Mouse (Mus musculus): ENCODE measurements at regions not wholly inside any gene's neighbourhood (a gene's known extent, or its start where the extent isn't known, plus 50 kb on each side); places are given as distances from the start of the nearest gene placed in this dataset.

DNA sequence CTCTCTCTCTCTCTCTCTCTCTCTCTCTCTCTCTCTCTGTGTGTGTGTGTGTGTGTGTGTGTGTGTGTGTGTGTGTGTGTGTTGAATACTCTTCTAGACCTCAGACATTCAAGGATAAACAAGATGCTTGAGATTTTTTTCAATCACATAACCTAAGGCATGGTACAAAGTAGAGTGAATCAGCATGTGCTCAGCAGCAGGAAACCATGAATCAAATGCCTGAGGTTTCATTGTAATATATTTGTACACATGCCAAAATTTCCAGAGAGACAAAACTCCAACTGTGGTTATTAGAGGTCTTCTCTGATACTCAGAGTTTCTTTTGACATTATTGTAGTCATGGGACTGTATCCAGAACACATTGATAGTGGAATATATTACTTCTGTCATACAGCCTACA is 1423.5 kb upstream of the Dsel start:
- no peak for ATAC-seq
- Histone ChIP-seq H3K4me1 (replicated peaks; ENCODE audit: control insufficient read depth, insufficient read depth, low read length) (no peaks in the 10 kb centered on the region), H3K27ac (ENCODE audit: low read length) (no peak overlapping the region), H3K9me3 (ENCODE audit: control insufficient read depth, low read length) (no peaks in the 10 kb centered on the region), H3K27me3 (replicated peaks; ENCODE audit: control insufficient read depth, insufficient read depth, low read length) (no peaks in the 10 kb centered on the region), H3K9ac (replicated peaks; ENCODE audit: low read depth, low read length) (no peak overlapping the region), H3K4me2 (ENCODE audit: low read length) (no peak overlapping the region), H3K36me3 (ENCODE audit: control insufficient read depth, insufficient read depth) (no peaks in the 10 kb centered on the region), H3K4me3 (replicated peaks; ENCODE audit: low read length) (no peak overlapping the region)

DNA sequence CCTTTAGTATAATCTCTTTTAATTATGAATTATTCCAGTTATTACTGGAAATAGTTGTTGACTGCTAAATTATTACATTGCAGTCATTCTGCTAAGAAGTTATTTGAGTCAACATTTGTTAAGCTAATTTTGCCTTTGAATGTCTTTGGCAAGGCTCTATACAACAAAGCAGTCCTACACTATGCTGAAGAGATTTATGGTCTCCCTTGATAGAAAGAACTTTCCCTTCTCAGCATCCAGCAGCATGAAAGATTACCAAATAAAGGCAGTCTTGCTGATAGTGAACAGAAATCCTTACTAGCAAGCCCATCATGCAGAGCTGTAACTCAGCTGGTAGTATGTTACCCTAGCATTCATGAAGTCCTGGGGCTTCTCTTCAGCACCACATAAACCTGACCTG is 1419.4 kb upstream of the Dsel start:
- Histone ChIP-seq H3K9ac (replicated peaks; ENCODE audit: low read depth, low read length) (no peak overlapping the region), H3K27ac (ENCODE audit: low read length) (no peak overlapping the region), H3K4me1 (replicated peaks; ENCODE audit: control insufficient read depth, insufficient read depth, low read length) (no peaks in the 10 kb centered on the region), H3K36me3 (ENCODE audit: control insufficient read depth, insufficient read depth) (no peaks in the 10 kb centered on the region), H3K4me2 (ENCODE audit: low read length) (no peak overlapping the region), H3K27me3 (replicated peaks; ENCODE audit: control insufficient read depth, insufficient read depth, low read length) (no peaks in the 10 kb centered on the region), H3K4me3 (replicated peaks; ENCODE audit: low read length) (no peak overlapping the region), H3K9me3 (ENCODE audit: control insufficient read depth, low read length) (no peaks in the 10 kb centered on the region)
- no peak for ATAC-seq

- H3K27me3 ChIP-seq (replicated peaks; ENCODE audit: control insufficient read depth, insufficient read depth, low read length) = no peaks in the 10 kb centered on the region
- no peak overlapping the region for H3K4me2 ChIP-seq (ENCODE audit: low read length)
- no peak for ATAC-seq
- no peak overlapping the region for H3K4me3 ChIP-seq (replicated peaks; ENCODE audit: low read length)
- no peak overlapping the region for H3K9ac ChIP-seq (replicated peaks; ENCODE audit: low read depth, low read length)
- H3K36me3 ChIP-seq (ENCODE audit: control insufficient read depth, insufficient read depth) = no peaks in the 10 kb centered on the region
- no peaks in the 10 kb centered on the region for H3K9me3 ChIP-seq (ENCODE audit: control insufficient read depth, low read length)
- H3K27ac ChIP-seq (ENCODE audit: low read length) = no peak overlapping the region
- no peaks in the 10 kb centered on the region for H3K4me1 ChIP-seq (replicated peaks; ENCODE audit: control insufficient read depth, insufficient read depth, low read length)
These were observed 1394.7 kb upstream of the Dsel start for GRCm38 (mm10) chr1:113259421-113259820.

DNA sequence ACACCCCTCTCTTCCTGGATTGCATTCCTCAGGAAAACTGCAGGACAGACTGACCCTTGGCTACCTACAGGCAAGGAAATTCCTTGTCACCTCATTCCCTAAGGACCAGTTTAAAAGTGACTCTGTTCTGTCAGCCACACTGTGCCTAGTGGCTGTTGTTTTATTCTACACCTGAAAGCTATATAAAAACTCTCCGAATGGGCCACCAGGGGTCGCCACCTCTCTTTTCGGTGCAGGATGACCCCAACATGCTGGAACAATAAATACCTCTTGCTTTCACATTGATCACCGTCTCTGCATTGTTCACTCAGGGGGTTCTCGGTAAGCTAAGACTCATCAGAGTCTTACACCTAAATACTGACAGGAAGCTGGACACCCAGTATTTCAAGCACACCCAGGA is 1382.6 kb upstream of the Dsel start:
- 66% methylated on average over 5 of the region's 5 CpGs for WGBS
- Histone ChIP-seq H3K9ac (replicated peaks; ENCODE audit: low read depth, low read length) (no peak overlapping the region), H3K9me3 (ENCODE audit: control insufficient read depth, low read length) (no peaks in the 10 kb centered on the region), H3K4me3 (replicated peaks; ENCODE audit: low read length) (no peak overlapping the region), H3K36me3 (ENCODE audit: control insufficient read depth, insufficient read depth) (no peaks in the 10 kb centered on the region), H3K27ac (ENCODE audit: low read length) (no peak overlapping the region), H3K4me2 (ENCODE audit: low read length) (no peak overlapping the region), H3K27me3 (replicated peaks; ENCODE audit: control insufficient read depth, insufficient read depth, low read length) (no peaks in the 10 kb centered on the region), H3K4me1 (replicated peaks; ENCODE audit: control insufficient read depth, insufficient read depth, low read length) (no peaks in the 10 kb centered on the region)
- ATAC-seq = no peak

- H3K36me3 ChIP-seq (ENCODE audit: control insufficient read depth, insufficient read depth) = no peaks in the 10 kb centered on the region
- H3K9ac ChIP-seq (replicated peaks; ENCODE audit: low read depth, low read length) = no peak overlapping the region
- no peak overlapping the region for H3K4me3 ChIP-seq (replicated peaks; ENCODE audit: low read length)
- 88% methylated on average over 1 of the region's 1 CpGs for WGBS
- H3K9me3 ChIP-seq (ENCODE audit: control insufficient read depth, low read length) = no peaks in the 10 kb centered on the region
- no peak overlapping the region for H3K4me2 ChIP-seq (ENCODE audit: low read length)
- no peaks in the 10 kb centered on the region for H3K4me1 ChIP-seq (replicated peaks; ENCODE audit: control insufficient read depth, insufficient read depth, low read length)
- no peak overlapping the region for H3K27ac ChIP-seq (ENCODE audit: low read length)
- H3K27me3 ChIP-seq (replicated peaks; ENCODE audit: control insufficient read depth, insufficient read depth, low read length) = no peaks in the 10 kb centered on the region
- no peak for ATAC-seq
These were observed 1345.4 kb upstream of the Dsel start for GRCm38 (mm10) chr1:113210095-113210494.

DNA sequence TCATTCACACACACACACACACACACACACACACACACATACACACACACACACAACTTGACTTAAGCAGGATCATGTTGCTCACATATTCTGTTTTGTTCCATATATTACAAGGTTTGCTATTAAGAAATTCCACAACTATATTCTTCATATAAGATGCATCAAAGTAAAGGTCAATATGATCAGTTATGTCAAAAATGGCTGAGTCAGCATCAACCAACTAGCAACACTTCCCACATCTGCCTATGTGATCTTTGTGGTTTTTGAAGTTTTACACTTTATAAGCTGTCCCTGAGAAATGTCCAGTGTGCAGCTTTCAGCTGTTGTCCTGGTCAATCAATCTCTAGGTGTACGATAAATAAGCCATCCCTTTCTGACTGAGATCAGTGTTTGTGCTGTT is 1339.3 kb upstream of the Dsel start:
- no peak for ATAC-seq
- Histone ChIP-seq H3K9me3 (ENCODE audit: control insufficient read depth, low read length) (no peaks in the 10 kb centered on the region), H3K27ac (ENCODE audit: low read length) (no peak overlapping the region), H3K9ac (replicated peaks; ENCODE audit: low read depth, low read length) (no peak overlapping the region), H3K4me3 (replicated peaks; ENCODE audit: low read length) (no peak overlapping the region), H3K27me3 (replicated peaks; ENCODE audit: control insufficient read depth, insufficient read depth, low read length) (no peaks in the 10 kb centered on the region), H3K4me1 (replicated peaks; ENCODE audit: control insufficient read depth, insufficient read depth, low read length) (no peaks in the 10 kb centered on the region), H3K4me2 (ENCODE audit: low read length) (no peak overlapping the region), H3K36me3 (ENCODE audit: control insufficient read depth, insufficient read depth) (no peaks in the 10 kb centered on the region)
- 97% methylated on average over 1 of the region's 1 CpGs for WGBS

- Histone ChIP-seq H3K27me3 (replicated peaks; ENCODE audit: control insufficient read depth, insufficient read depth, low read length) (no peaks in the 10 kb centered on the region), H3K4me1 (replicated peaks; ENCODE audit: control insufficient read depth, insufficient read depth, low read length) (no peaks in the 10 kb centered on the region), H3K9me3 (ENCODE audit: control insufficient read depth, low read length) (no peaks in the 10 kb centered on the region), H3K36me3 (ENCODE audit: control insufficient read depth, insufficient read depth) (no peaks in the 10 kb centered on the region), H3K9ac (replicated peaks; ENCODE audit: low read depth, low read length) (no peak overlapping the region), H3K4me3 (replicated peaks; ENCODE audit: low read length) (no peak overlapping the region), H3K4me2 (ENCODE audit: low read length) (no peak overlapping the region), H3K27ac (ENCODE audit: low read length) (no peak overlapping the region)
- no peak for ATAC-seq
- WGBS = 61% methylated on average over 1 of the region's 1 CpGs
These were observed 1329.5 kb upstream of the Dsel start for GRCm38 (mm10) chr1:113194116-113194812.

DNA sequence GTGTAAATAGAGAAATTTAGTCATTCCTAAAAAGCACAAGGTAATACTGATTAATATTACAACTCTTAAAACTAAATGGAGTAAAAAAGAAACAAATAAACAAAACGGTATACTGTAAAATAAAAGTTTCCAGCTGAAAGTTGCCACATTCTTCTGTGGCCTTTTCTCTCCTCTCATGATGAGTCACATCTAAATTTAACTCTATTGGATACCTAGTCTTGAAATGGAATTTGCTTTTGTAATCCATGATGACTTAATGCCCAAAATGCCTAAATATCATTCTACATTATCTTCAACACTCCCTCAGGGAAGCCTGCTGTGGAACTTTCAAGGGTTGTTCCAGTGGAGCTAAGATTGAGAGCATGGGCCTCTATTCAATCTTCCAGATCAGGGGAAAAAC is 1298.5 kb upstream of the Dsel start:
- WGBS = 93% methylated on average over 1 of the region's 1 CpGs
- no peak for ATAC-seq
- Histone ChIP-seq H3K9me3 (ENCODE audit: control insufficient read depth, low read length) (no peaks in the 10 kb centered on the region), H3K27me3 (replicated peaks; ENCODE audit: control insufficient read depth, insufficient read depth, low read length) (no peaks in the 10 kb centered on the region), H3K4me3 (replicated peaks; ENCODE audit: low read length) (no peak overlapping the region), H3K9ac (replicated peaks; ENCODE audit: low read depth, low read length) (no peak overlapping the region), H3K36me3 (ENCODE audit: control insufficient read depth, insufficient read depth) (no peaks in the 10 kb centered on the region), H3K4me2 (ENCODE audit: low read length) (no peak overlapping the region), H3K4me1 (replicated peaks; ENCODE audit: control insufficient read depth, insufficient read depth, low read length) (no peaks in the 10 kb centered on the region), H3K27ac (ENCODE audit: low read length) (no peak overlapping the region)

Data from forebrain, embryonic 16.5 days (tissue).